Mouse (Mus musculus) kidney, postnatal 0 days (tissue): ENCODE results near the gene Fut9. TPM values are rescaled to one million over a fixed set of nuclear protein-coding genes. Genes with fewer than 3 reads are reported as not detected.
A peak's percentile ranks its signal among the peaks of the same experiment; 100 is the strongest.

Source experiments
- ATAC-seq: fragments of 200-750 bp; cut with Nextera tagmentation; replicated peaks from 2 replicates; pipeline ENCODE4 v1.8.0; 2017; ENCODE audit warnings: low read depth, moderate number of reproducible peaks, moderate TSS enrichment, moderate library complexity; ENCODE audit not compliant: low FRiP score
- DNase-seq: peaks from one replicate; pipeline ENCODE4 v3.0.0-alpha.2; 2016; ENCODE audit warnings: low spot score
- H3K27ac ChIP-seq: fragments of 300-500 bp; sonication (generic); 2 replicates; pipeline ENCODE4 v1.5.1; 2014; ENCODE audit warnings: mild to moderate bottlenecking
- H3K27me3 ChIP-seq: fragments of 300-500 bp; sonication (generic); 2 replicates; pipeline ENCODE4 v1.6.1; 2014; ENCODE audit warnings: low read length, mixed read lengths; ENCODE audit not compliant: insufficient read depth
- H3K36me3 ChIP-seq: fragments of 300-500 bp; sonication (generic); 2 replicates; pipeline ENCODE4 v1.6.1; 2014; ENCODE audit warnings: low read length, mixed read lengths; ENCODE audit not compliant: insufficient read depth
- H3K4me1 ChIP-seq: fragments of 300-500 bp; sonication (generic); replicated peaks from 2 replicates; pipeline ENCODE4 v1.6.1; 2014; ENCODE audit warnings: antibody characterized with exemption, low read length, mixed read lengths; ENCODE audit not compliant: insufficient read depth
- H3K4me2 ChIP-seq: fragments of 300-500 bp; sonication (generic); 2 replicates; pipeline ENCODE4 v1.6.1; 2014; ENCODE audit warnings: mild to moderate bottlenecking, low read length, moderate library complexity, mixed read lengths
- H3K4me3 ChIP-seq: fragments of 300-500 bp; sonication (generic); replicated peaks from 2 replicates; pipeline ENCODE4 v1.5.1; 2014; ENCODE audit warnings: low read depth, low read length
- H3K9ac ChIP-seq: fragments of 300-500 bp; sonication (generic); 2 replicates; pipeline ENCODE4 v1.6.1; 2014; ENCODE audit warnings: low read depth, low read length
- H3K9me3 ChIP-seq: fragments of 300-500 bp; sonication (generic); replicated peaks from 2 replicates; pipeline ENCODE4 v1.6.1; 2016; ENCODE audit warnings: low read length, inconsistent platforms, mixed read lengths
- CTCF ChIP-seq: IDR thresholded peaks from 2 replicates; pipeline ENCODE4 v1.5.1; 2016; ENCODE audit warnings: antibody characterized with exemption, low read depth, mild to moderate bottlenecking, moderate library complexity
- WGBS: fragments of 180-500 bp; shearing (Covaris S2); extraction: QIAGEN DNeasy Blood & Tissue Kit; methylation state at CpG from one replicate; pipeline ENCODE4 v1.1.7; 2014; 5-methylcytosine and 5-hydroxymethylcytosine counted together
- polyA plus RNA-seq: library from polyadenylated mRNA; unstranded; fragments of >200 nt; fragmentation: Nextera tagmentation; extraction: Ambion mirVana; gene quantifications from 2 replicates; pipeline ENCODE4 v1.2.1, GENCODE M21; 2015

Fut9 gene
- polyA plus RNA-seq, 1 experiment from 2014 or later = 19.2 TPM

- TF ChIP-seq CTCF = no peak
- no peaks in the 10 kb centered on the region for H3K36me3 ChIP-seq
- no peaks in the 10 kb centered on the region for H3K27me3 ChIP-seq
- no peaks in the 10 kb centered on the region for H3K9me3 ChIP-seq
- no peak overlapping the region for H3K4me3 ChIP-seq
- no peak overlapping the region for H3K9ac ChIP-seq
- WGBS = 76% methylated on average over 5 of the region's 5 CpGs
- DNase-seq (no peak), ATAC-seq (no peak)
- no peak overlapping the region for H3K27ac ChIP-seq
- no peak overlapping the region for H3K4me2 ChIP-seq
- no peaks in the 10 kb centered on the region for H3K4me1 ChIP-seq
These were observed 58.5 kb downstream of the Fut9 start for GRCm38 (mm10) chr4:25741553-25741952.

DNA sequence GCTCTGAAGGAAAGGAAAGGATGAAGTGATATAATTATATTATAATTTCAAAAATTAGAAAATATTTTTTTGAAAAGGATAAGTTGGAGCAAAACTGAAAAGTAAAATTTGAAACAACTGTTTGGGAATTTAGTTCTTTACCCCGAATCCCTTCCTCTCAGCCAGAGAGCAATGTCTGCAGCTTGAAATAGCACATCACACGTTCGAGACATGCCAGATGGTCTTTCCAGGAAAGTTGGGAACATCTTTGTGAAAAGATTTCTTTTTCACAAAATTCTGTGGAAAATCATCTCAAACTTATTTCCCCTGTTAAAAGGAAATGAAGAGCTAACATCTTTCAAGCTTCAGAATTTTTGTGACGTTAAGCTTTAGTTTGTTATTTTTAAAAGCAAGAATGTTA lies 61.3 kb downstream of the Fut9 start:
- Histone ChIP-seq H3K4me1 (no peaks in the 10 kb centered on the region), H3K4me3 (no peak overlapping the region), H3K27me3 (no peaks in the 10 kb centered on the region), H3K4me2 (no peak overlapping the region), H3K9ac (no peak overlapping the region), H3K27ac (no peak overlapping the region), H3K9me3 (no peaks in the 10 kb centered on the region), H3K36me3 (no peaks in the 10 kb centered on the region)
- ATAC-seq (no peak), DNase-seq (no peak)
- TF ChIP-seq CTCF = no peak
- WGBS = 86% methylated on average over 4 of the region's 4 CpGs

DNA sequence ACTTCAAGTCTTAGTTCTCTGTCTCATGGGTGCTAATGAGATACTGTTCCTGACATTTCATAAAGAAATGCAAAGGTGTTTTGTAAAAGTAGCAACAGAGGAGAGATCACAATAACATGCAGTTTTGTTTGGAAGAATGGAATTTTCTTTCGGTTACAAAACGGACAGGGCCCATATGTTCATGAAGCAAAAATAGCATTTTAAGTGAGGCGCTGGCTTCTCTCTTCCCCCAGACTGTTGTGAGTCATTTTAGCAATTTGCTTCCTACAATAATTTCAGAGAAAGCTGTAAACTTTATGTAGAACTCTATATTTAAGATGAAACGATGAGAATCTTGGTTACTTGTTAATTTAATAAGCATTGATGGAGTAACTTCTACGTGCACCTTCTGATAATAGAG lies 78.5 kb downstream of the Fut9 start:
- H3K4me2 ChIP-seq = no peak overlapping the region
- DNase-seq = peak; percentile 6
- ATAC-seq = no peak
- no peaks in the 10 kb centered on the region for H3K4me1 ChIP-seq
- no peak overlapping the region for H3K27ac ChIP-seq
- 83% methylated on average over 5 of the region's 5 CpGs for WGBS
- H3K4me3 ChIP-seq = no peak overlapping the region
- no peaks in the 10 kb centered on the region for H3K9me3 ChIP-seq
- no peak for TF ChIP-seq CTCF
- H3K27me3 ChIP-seq = no peaks in the 10 kb centered on the region
- no peak overlapping the region for H3K9ac ChIP-seq
- H3K36me3 ChIP-seq = no peaks in the 10 kb centered on the region

DNA sequence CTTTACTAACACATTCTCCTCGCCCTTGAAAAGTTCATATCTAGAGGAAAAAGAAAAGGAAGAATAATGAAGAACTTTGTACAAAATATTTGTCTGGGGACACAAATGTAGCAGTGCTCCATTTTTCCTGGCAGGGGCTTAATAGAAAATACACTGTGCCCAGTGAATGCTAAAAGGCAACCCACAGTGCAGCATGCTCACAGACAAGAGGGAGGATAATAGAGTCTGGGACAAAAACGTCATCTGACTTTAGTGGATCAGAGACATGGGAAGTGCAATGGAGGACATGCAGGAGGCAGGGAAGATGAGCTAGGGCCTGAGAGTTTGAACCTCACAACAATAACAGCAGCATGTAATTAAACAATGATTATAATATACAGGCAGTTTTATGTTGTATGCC lies 86.1 kb downstream of the Fut9 start:
- ATAC-seq = no peak
- Histone ChIP-seq H3K9me3 (no peaks in the 10 kb centered on the region), H3K27ac (no peak overlapping the region)

DNA sequence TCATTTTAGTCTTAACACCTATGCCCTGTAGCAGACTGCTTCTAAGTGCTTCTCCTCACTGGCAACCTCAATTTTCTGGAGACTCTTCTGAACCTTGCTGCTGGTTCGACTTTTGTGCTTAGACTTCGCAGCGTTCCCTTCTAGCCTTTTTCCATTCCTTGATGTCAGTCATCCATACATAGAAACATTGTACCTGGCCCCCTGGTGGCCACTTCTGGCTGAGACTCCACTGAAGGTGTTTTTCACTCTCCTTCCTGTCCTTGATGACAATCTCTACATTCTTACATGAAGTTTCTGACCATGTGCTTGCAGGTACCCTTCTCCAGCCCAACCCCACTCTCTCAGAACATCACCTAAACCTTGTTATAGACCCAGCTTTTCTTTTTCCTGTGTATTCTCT lies 115.1 kb downstream of the Fut9 start:
- 81% methylated on average over 3 of the region's 3 CpGs for WGBS
- no peaks in the 10 kb centered on the region for H3K27me3 ChIP-seq
- H3K9ac ChIP-seq = no peak overlapping the region
- DNase-seq (peak; percentile 27), ATAC-seq (no peak)
- peak; percentile 60 for TF ChIP-seq CTCF
- H3K36me3 ChIP-seq = no peaks in the 10 kb centered on the region
- H3K4me3 ChIP-seq = no peak overlapping the region
- no peaks in the 10 kb centered on the region for H3K4me1 ChIP-seq
- H3K9me3 ChIP-seq = no peaks in the 10 kb centered on the region
- no peak overlapping the region for H3K27ac ChIP-seq
- H3K4me2 ChIP-seq = no peak overlapping the region

More for the DNA sequence above, 86.1 kb downstream of the Fut9 start:
- WGBS = 77% methylated on average over 2 of the region's 2 CpGs
- DNase-seq = no peak
- no peaks in the 10 kb centered on the region for H3K36me3 ChIP-seq
- no peak overlapping the region for H3K9ac ChIP-seq
- no peak overlapping the region for H3K4me3 ChIP-seq
- no peak for TF ChIP-seq CTCF
- no peaks in the 10 kb centered on the region for H3K4me1 ChIP-seq
- H3K4me2 ChIP-seq = no peak overlapping the region
- H3K27me3 ChIP-seq = no peaks in the 10 kb centered on the region

DNA sequence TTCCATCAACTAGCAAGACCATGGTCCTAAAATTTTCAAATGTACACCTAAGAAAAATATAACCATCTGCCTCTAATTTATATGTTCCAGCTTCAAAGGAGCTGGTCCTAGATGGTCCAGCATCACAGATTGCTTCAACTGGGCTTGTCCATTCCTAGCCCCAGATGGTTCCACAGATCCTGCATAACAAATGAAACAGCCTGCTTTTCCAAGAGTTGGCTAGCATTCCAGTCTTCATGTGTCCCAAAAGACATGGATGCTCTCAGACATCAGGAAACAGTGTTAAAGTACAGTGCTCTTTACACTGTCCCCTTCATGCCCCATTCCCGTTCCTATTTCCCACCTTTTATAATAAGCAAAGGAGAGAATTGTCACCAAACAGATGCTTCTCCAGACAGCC lies 135.8 kb downstream of the Fut9 start:
- 97% methylated on average over 1 of the region's 1 CpGs for WGBS
- no peak for ATAC-seq
- Histone ChIP-seq H3K4me1 (no peaks in the 10 kb centered on the region), H3K36me3 (no peaks in the 10 kb centered on the region), H3K9ac (no peak overlapping the region), H3K27me3 (no peaks in the 10 kb centered on the region), H3K4me3 (no peak overlapping the region), H3K9me3 (no peaks in the 10 kb centered on the region), H3K27ac (no peak overlapping the region), H3K4me2 (no peak overlapping the region)
- no peak for DNase-seq
- no peak for TF ChIP-seq CTCF

- ATAC-seq = no peak; the same call in 1 of the 2 replicates
- no peak overlapping the region for H3K4me3 ChIP-seq
- no peak for DNase-seq
- H3K4me2 ChIP-seq = no peak overlapping the region
- H3K4me1 ChIP-seq = no peaks in the 10 kb centered on the region
- WGBS = 30% methylated on average over 3 of the region's 3 CpGs
- no peaks in the 10 kb centered on the region for H3K9me3 ChIP-seq
- H3K27ac ChIP-seq = no peak overlapping the region
- no peaks in the 10 kb centered on the region for H3K36me3 ChIP-seq
- H3K27me3 ChIP-seq = no peaks in the 10 kb centered on the region
- no peak overlapping the region for H3K9ac ChIP-seq
- TF ChIP-seq CTCF = no peak
These were observed 138.8 kb downstream of the Fut9 start for GRCm38 (mm10) chr4:25661204-25661727.
